Mouse (Mus musculus): ENCODE data around the gene Gm20806.
"Not testable (repeated sequence)": the region's sequence is repeated elsewhere in the genome, so short reads cannot be mapped to it uniquely, and the experiment has no call there.

Gene Gm20806

GRCm38 (mm10) chrY:78837956-78838355, at the start of gene Gm20806:
Gene Gm20806, minus strand, starts transcription at chrY:78838056.
- DNase-seq (ENCODE audit: low read depth, low spot score), result not testable (repeated sequence)

All from CD4-positive helper T cell, adult 2 months (primary cell).